Mouse (Mus musculus): ENCODE measurements around the gene Eef1a2. TPM values are rescaled to one million over a fixed set of nuclear protein-coding genes. Genes with fewer than 3 reads are reported as not detected.

Eef1a2 gene
- total RNA-seq, 2 experiments from 2014 or later, result not detected

Other genes starting within 250 kb of the Eef1a2 start
- gene Ythdf1, start 236.1 kb downstream of the Eef1a2 start, total RNA-seq (2014; fragmentation: Nextera tagmentation), result 46.7 and 63.6 TPM in 2 replicates
- 34.0 and 35.8 TPM in 2 replicates for gene Ythdf1, start 236.1 kb downstream of the Eef1a2 start, total RNA-seq (2017)
- not detected in 2 replicates for gene Birc7, start 228.0 kb downstream of the Eef1a2 start, total RNA-seq (2014; fragmentation: Nextera tagmentation)
- gene Birc7, start 228.0 kb downstream of the Eef1a2 start, total RNA-seq (2017), result not detected in 2 replicates
- not detected in 2 replicates for gene Nkain4, start 202.3 kb downstream of the Eef1a2 start, total RNA-seq (2014; fragmentation: Nextera tagmentation)
- gene Nkain4, start 202.3 kb downstream of the Eef1a2 start, total RNA-seq (2017), result not detected in 2 replicates
- 27.5 and 31.3 TPM in 2 replicates for gene Arfgap1, start 189.8 kb downstream of the Eef1a2 start, total RNA-seq (2014; fragmentation: Nextera tagmentation)
- gene Arfgap1, start 189.8 kb downstream of the Eef1a2 start, total RNA-seq (2017), result 28.1 and 30.1 TPM in 2 replicates
- gene Col20a1, start 170.5 kb downstream of the Eef1a2 start, total RNA-seq (2014; fragmentation: Nextera tagmentation), result 1.6 TPM in 1 of 2 replicates, not detected in the other
- 0.04 TPM in 1 of 2 replicates, not detected in the other for gene Col20a1, start 170.5 kb downstream of the Eef1a2 start, total RNA-seq (2017)
- gene Chrna4, start 113.5 kb downstream of the Eef1a2 start, total RNA-seq (2014; fragmentation: Nextera tagmentation), result not detected in 2 replicates
- not detected in 2 replicates for gene Chrna4, start 113.5 kb downstream of the Eef1a2 start, total RNA-seq (2017)
- not detected in 2 replicates for gene Kcnq2, start 21.7 kb downstream of the Eef1a2 start, total RNA-seq (2014; fragmentation: Nextera tagmentation)
- not detected in 2 replicates for gene Kcnq2, start 21.7 kb downstream of the Eef1a2 start, total RNA-seq (2017)
- 82.3 and 90.4 TPM in 2 replicates for gene Ppdpf, start 30.2 kb upstream of the Eef1a2 start, total RNA-seq (2014; fragmentation: Nextera tagmentation)
- 70.3 and 77.7 TPM in 2 replicates for gene Ppdpf, start 30.2 kb upstream of the Eef1a2 start, total RNA-seq (2017)
- not detected in 2 replicates for gene Ptk6, start 45.8 kb upstream of the Eef1a2 start, total RNA-seq (2014; fragmentation: Nextera tagmentation)
- not detected in 2 replicates for gene Ptk6, start 45.8 kb upstream of the Eef1a2 start, total RNA-seq (2017)
- not detected in 2 replicates for gene Srms, start 56.2 kb upstream of the Eef1a2 start, total RNA-seq (2014; fragmentation: Nextera tagmentation)
- not detected in 2 replicates for gene Srms, start 56.2 kb upstream of the Eef1a2 start, total RNA-seq (2017)
- gene Fndc11, start 63.0 kb upstream of the Eef1a2 start, total RNA-seq (2014; fragmentation: Nextera tagmentation), result not detected in 2 replicates
- gene Fndc11, start 63.0 kb upstream of the Eef1a2 start, total RNA-seq (2017), result not detected in 2 replicates
- gene Helz2, start 85.0 kb upstream of the Eef1a2 start, total RNA-seq (2014; fragmentation: Nextera tagmentation), result 5.6 and 6.1 TPM in 2 replicates
- 3.0 and 6.0 TPM in 2 replicates for gene Helz2, start 85.0 kb upstream of the Eef1a2 start, total RNA-seq (2017)
- 11.8 and 15.3 TPM in 2 replicates for gene Gmeb2, start 131.0 kb upstream of the Eef1a2 start, total RNA-seq (2014; fragmentation: Nextera tagmentation)
- 10.4 and 16.5 TPM in 2 replicates for gene Gmeb2, start 131.0 kb upstream of the Eef1a2 start, total RNA-seq (2017)
- gene Stmn3, start 157.5 kb upstream of the Eef1a2 start, total RNA-seq (2014; fragmentation: Nextera tagmentation), result not detected in 2 replicates
- not detected in 2 replicates for gene Stmn3, start 157.5 kb upstream of the Eef1a2 start, total RNA-seq (2017)
- 63.9 and 85.0 TPM in 2 replicates for gene Rtel1, start 162.7 kb upstream of the Eef1a2 start, total RNA-seq (2014; fragmentation: Nextera tagmentation)
- gene Rtel1, start 162.7 kb upstream of the Eef1a2 start, total RNA-seq (2017), result 30.1 and 47.5 TPM in 2 replicates
- 12.8 and 18.3 TPM in 2 replicates for gene Zgpat, start 207.9 kb upstream of the Eef1a2 start, total RNA-seq (2014; fragmentation: Nextera tagmentation)
- gene Zgpat, start 207.9 kb upstream of the Eef1a2 start, total RNA-seq (2017), result 29.8 and 35.7 TPM in 2 replicates
- 34.1 and 43.2 TPM in 2 replicates for gene Arfrp1, start 208.4 kb upstream of the Eef1a2 start, total RNA-seq (2014; fragmentation: Nextera tagmentation)
- gene Arfrp1, start 208.4 kb upstream of the Eef1a2 start, total RNA-seq (2017), result 38.6 and 39.2 TPM in 2 replicates
- 24.1 and 24.9 TPM in 2 replicates for gene Lime1, start 223.1 kb upstream of the Eef1a2 start, total RNA-seq (2014; fragmentation: Nextera tagmentation)
- 6.9 and 20.8 TPM in 2 replicates for gene Lime1, start 223.1 kb upstream of the Eef1a2 start, total RNA-seq (2017)